Mouse (Mus musculus) erythroid progenitor cell, adult 5-6 weeks (primary cell): ENCODE results near the gene Amigo3. TPM values are rescaled to one million over a fixed set of nuclear protein-coding genes. Genes with fewer than 3 reads are reported as not detected.
A peak's percentile ranks its signal among the peaks of the same experiment; 100 is the strongest.

Experiments
- ATAC-seq: replicated peaks from 2 replicates; pipeline ENCODE4 v1.8.0; 2016; ENCODE audit warnings: moderate number of reproducible peaks, mild to moderate bottlenecking, moderate TSS enrichment, inconsistent platforms; ENCODE audit not compliant: poor library complexity, low FRiP score, severe bottlenecking
- total RNA-seq, 2 experiments: library from RNA; stranded (forward) in 1 of 2; stranded (reverse) in 1 of 2; fragments of 150-400 nt in 1 of 2; fragments of 186-747, 209-891 nt in 1 of 2; gene quantifications; 2 replicates each; pipeline versions ENCODE4 v1.2.3 to v1.2.4; 2015 to 2017; ENCODE audit warnings: low replicate concordance in 2 of 2

The Amigo3 gene
- total RNA-seq, 2 experiments from 2014 or later, result 1.1 TPM; not detected in 1

GRCm38 (mm10) chr9:108073141-108073930 is 20.4 kb downstream of the Amigo3 start:
- ATAC-seq, result no peak

GRCm38 (mm10) chr9:108080168-108080567 is 27.2 kb downstream of the Amigo3 start, which contains the start of gene Mst1:
Gene Mst1 (plus strand): TSS chr9:108080436.
- ATAC-seq, result peak; percentile 70

- ATAC-seq, result peak; percentile 5
Measured at GRCm38 (mm10) chr9:108082549-108082948, 29.6 kb downstream of the Amigo3 start.

DNA sequence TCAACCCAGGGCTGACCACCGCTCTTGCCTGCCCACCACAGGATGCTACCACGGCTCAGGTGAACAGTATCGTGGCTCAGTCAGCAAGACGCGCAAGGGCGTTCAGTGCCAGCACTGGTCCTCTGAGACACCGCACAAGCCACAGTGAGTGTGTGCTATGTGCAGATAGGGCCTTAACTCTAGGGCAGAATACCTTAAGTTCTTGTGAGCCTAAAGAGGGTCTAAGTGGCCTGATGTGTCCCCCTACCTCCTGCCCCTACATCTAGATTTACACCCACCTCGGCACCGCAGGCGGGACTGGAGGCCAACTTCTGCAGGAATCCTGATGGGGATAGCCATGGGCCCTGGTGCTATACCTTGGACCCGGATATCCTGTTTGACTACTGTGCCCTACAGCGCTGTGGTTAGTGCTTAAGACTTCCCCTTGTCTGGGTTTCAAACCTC is 30.1 kb downstream of the Amigo3 start, which contains the start of gene Rnf123:
TSS of gene Rnf123 (minus strand) at position 359 of the 444 bp plus-strand sequence.
- ATAC-seq, result peak; percentile 38

DNA sequence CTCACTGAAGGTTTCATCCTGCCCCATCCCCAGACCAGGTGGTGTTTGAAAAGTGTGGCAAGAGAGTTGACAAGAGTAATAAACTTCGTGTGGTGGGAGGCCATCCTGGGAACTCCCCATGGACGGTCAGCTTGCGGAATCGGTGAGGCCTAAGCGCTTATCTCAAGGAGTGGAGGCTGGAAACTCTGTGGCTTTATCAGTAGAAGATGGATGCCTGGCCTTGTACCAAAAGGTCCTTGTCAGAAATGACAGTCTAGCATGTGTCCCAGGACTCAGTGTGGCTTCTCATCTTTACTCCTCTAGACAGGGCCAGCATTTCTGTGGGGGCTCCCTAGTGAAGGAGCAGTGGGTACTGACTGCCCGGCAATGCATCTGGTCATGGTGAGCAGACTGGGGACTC is 30.6 kb downstream of the Amigo3 start:
- ATAC-seq, result peak; percentile 26

GRCm38 (mm10) chr9:108085261-108085660 is 32.3 kb downstream of the Amigo3 start:
- ATAC-seq, result no peak

DNA sequence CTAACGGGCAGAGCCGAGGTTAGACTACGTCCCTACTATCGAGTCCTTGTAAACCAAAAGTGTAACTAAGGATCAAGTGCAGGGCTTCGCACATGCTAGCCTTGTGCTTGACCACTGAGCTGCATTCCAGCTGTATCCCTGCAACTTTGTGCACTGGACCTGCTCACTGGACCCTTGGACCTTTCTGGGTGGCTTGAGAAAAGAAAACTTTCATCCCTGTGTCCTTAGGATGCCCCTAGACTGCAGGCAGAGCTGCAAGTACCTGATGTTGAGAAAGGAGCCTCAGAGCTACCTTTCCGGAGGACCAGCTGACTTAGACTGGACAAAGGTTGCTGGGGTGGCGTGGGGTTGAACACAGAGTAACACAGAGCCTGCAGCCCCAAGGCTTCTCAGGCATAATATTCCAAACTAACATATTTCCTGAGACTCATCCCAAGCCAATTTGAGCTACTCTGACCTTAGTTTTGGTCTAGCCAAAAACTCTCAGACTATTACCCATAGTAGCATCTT is 37.7 kb downstream of the Amigo3 start:
- no peak for ATAC-seq

- no peak for ATAC-seq
Measured at GRCm38 (mm10) chr9:108093586-108093985, 40.6 kb downstream of the Amigo3 start.

- ATAC-seq, result peak; percentile 70
Measured at GRCm38 (mm10) chr9:108094184-108094941, 41.4 kb downstream of the Amigo3 start, which contains the start of gene Apeh. Gene Apeh (minus strand): TSS chr9:108094606.

- peak; percentile 76 for ATAC-seq
Measured at GRCm38 (mm10) chr9:108094998-108095411, 42.0 kb downstream of the Amigo3 start.

DNA sequence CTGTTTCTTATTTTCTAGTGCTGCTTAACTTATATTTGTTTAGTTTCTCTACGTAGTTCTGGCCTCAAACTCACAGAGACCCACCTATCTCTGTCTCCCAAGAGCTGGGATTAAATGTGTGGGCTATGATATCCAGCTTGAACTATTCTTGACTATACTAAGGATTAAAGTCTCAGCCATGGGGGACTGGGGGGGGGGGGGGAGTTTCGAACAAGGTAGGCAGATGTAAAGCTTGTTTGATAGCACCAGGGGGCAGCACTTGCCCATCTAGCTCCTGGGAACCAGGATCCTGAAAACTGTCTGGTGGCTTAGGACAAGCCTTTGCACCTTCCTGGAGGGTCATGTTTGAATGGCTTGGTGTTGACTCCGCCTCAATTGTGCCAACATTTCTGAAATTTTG is 42.6 kb downstream of the Amigo3 start:
- peak; percentile 47 for ATAC-seq

- ATAC-seq, result peak; percentile 21; the same call in 1 of the 2 replicates
Measured at GRCm38 (mm10) chr9:108095949-108096712, 43.2 kb downstream of the Amigo3 start.

- ATAC-seq, result no peak
Measured at GRCm38 (mm10) chr9:108099619-108100018, 46.7 kb downstream of the Amigo3 start.

- ATAC-seq, result peak; percentile 37
Measured at GRCm38 (mm10) chr9:108104766-108105548, 52.0 kb downstream of the Amigo3 start.

Other genes with a start within 250 kb of the Amigo3 start
- 176 and 204 TPM in 2 replicates for gene Rbm6, start 179.9 kb upstream of the Amigo3 start, total RNA-seq (2015; ENCODE audit: low replicate concordance)
- 216 and 260 TPM in 2 replicates for gene Rbm6, start 179.9 kb upstream of the Amigo3 start, total RNA-seq (2017; ENCODE audit: low replicate concordance)
- gene Mon1a, start 165.0 kb upstream of the Amigo3 start, total RNA-seq (2015; ENCODE audit: low replicate concordance), result not detected in 2 replicates
- gene Mon1a, start 165.0 kb upstream of the Amigo3 start, total RNA-seq (2017; ENCODE audit: low replicate concordance), result 0.64 and 3.3 TPM in 2 replicates
- gene Mst1r, start 146.3 kb upstream of the Amigo3 start, total RNA-seq (2015; ENCODE audit: low replicate concordance), result not detected in 2 replicates
- gene Mst1r, start 146.3 kb upstream of the Amigo3 start, total RNA-seq (2017; ENCODE audit: low replicate concordance), result not detected in 2 replicates
- not detected in 2 replicates for gene Actl11, start 124.7 kb upstream of the Amigo3 start, total RNA-seq (2015; ENCODE audit: low replicate concordance)
- gene Actl11, start 124.7 kb upstream of the Amigo3 start, total RNA-seq (2017; ENCODE audit: low replicate concordance), result not detected in 2 replicates
- not detected in 2 replicates for gene Camkv, start 117.5 kb upstream of the Amigo3 start, total RNA-seq (2015; ENCODE audit: low replicate concordance)
- 0.13 TPM in 1 of 2 replicates, not detected in the other for gene Camkv, start 117.5 kb upstream of the Amigo3 start, total RNA-seq (2017; ENCODE audit: low replicate concordance)
- gene Traip, start 103.0 kb upstream of the Amigo3 start, total RNA-seq (2015; ENCODE audit: low replicate concordance), result 12.6 and 19.3 TPM in 2 replicates
- gene Traip, start 103.0 kb upstream of the Amigo3 start, total RNA-seq (2017; ENCODE audit: low replicate concordance), result 50.4 and 51.5 TPM in 2 replicates
- gene Uba7, start 77.7 kb upstream of the Amigo3 start, total RNA-seq (2015; ENCODE audit: low replicate concordance), result 365 and 400 TPM in 2 replicates
- gene Uba7, start 77.7 kb upstream of the Amigo3 start, total RNA-seq (2017; ENCODE audit: low replicate concordance), result 262 and 332 TPM in 2 replicates
- gene Gm20661, start 70.1 kb upstream of the Amigo3 start, total RNA-seq (2015; ENCODE audit: low replicate concordance), result 1.1 TPM in 1 of 2 replicates, not detected in the other
- gene Gm20661, start 70.1 kb upstream of the Amigo3 start, total RNA-seq (2017; ENCODE audit: low replicate concordance), result 0.64 and 4.2 TPM in 2 replicates
- 26.0 and 44.3 TPM in 2 replicates for gene Inka1, start 67.3 kb upstream of the Amigo3 start, total RNA-seq (2015; ENCODE audit: low replicate concordance)
- 34.4 and 43.8 TPM in 2 replicates for gene Inka1, start 67.3 kb upstream of the Amigo3 start, total RNA-seq (2017; ENCODE audit: low replicate concordance)
- 14.8 TPM in 1 of 2 replicates, not detected in the other for gene Cdhr4, start 60.7 kb upstream of the Amigo3 start, total RNA-seq (2015; ENCODE audit: low replicate concordance)
- gene Cdhr4, start 60.7 kb upstream of the Amigo3 start, total RNA-seq (2017; ENCODE audit: low replicate concordance), result 13.3 TPM in 1 of 2 replicates, not detected in the other
- gene Gm20662, start 56.8 kb upstream of the Amigo3 start, total RNA-seq (2015; ENCODE audit: low replicate concordance), result not detected in 2 replicates
- not detected in 2 replicates for gene Gm20662, start 56.8 kb upstream of the Amigo3 start, total RNA-seq (2017; ENCODE audit: low replicate concordance)
- gene Ip6k1, start 50.7 kb upstream of the Amigo3 start, total RNA-seq (2015; ENCODE audit: low replicate concordance), result 46.5 and 62.5 TPM in 2 replicates
- gene Ip6k1, start 50.7 kb upstream of the Amigo3 start, total RNA-seq (2017; ENCODE audit: low replicate concordance), result 71.1 and 159 TPM in 2 replicates
- 5.8 and 5.9 TPM in 2 replicates for gene Gmppb, start 3.9 kb upstream of the Amigo3 start, total RNA-seq (2015; ENCODE audit: low replicate concordance)
- gene Gmppb, start 3.9 kb upstream of the Amigo3 start, total RNA-seq (2017; ENCODE audit: low replicate concordance), result 6.4 and 13.9 TPM in 2 replicates
- 22.0 and 63.3 TPM in 2 replicates for gene Mst1, start 27.3 kb downstream of the Amigo3 start, total RNA-seq (2015; ENCODE audit: low replicate concordance)
- gene Mst1, start 27.3 kb downstream of the Amigo3 start, total RNA-seq (2017; ENCODE audit: low replicate concordance), result 7.7 and 14.1 TPM in 2 replicates
- gene Rnf123, start 30.2 kb downstream of the Amigo3 start, total RNA-seq (2015; ENCODE audit: low replicate concordance), result 1,337 and 1,464 TPM in 2 replicates
- gene Rnf123, start 30.2 kb downstream of the Amigo3 start, total RNA-seq (2017; ENCODE audit: low replicate concordance), result 890 and 970 TPM in 2 replicates
- 265 and 389 TPM in 2 replicates for gene Apeh, start 41.4 kb downstream of the Amigo3 start, total RNA-seq (2015; ENCODE audit: low replicate concordance)
- gene Apeh, start 41.4 kb downstream of the Amigo3 start, total RNA-seq (2017; ENCODE audit: low replicate concordance), result 454 and 497 TPM in 2 replicates
- gene Bsn, start 137.2 kb downstream of the Amigo3 start, total RNA-seq (2015; ENCODE audit: low replicate concordance), result under 0.01 and 0.42 TPM in 2 replicates
- gene Bsn, start 137.2 kb downstream of the Amigo3 start, total RNA-seq (2017; ENCODE audit: low replicate concordance), result 1.5 TPM in 1 of 2 replicates, not detected in the other
- gene Dag1, start 210.8 kb downstream of the Amigo3 start, total RNA-seq (2015; ENCODE audit: low replicate concordance), result 11.2 and 14.3 TPM in 2 replicates
- gene Dag1, start 210.8 kb downstream of the Amigo3 start, total RNA-seq (2017; ENCODE audit: low replicate concordance), result 5.4 and 6.3 TPM in 2 replicates
- gene Nicn1, start 237.3 kb downstream of the Amigo3 start, total RNA-seq (2015; ENCODE audit: low replicate concordance), result not detected in 2 replicates
- gene Nicn1, start 237.3 kb downstream of the Amigo3 start, total RNA-seq (2017; ENCODE audit: low replicate concordance), result 0.64 and 0.91 TPM in 2 replicates
- not detected in 2 replicates for gene Amt, start 243.7 kb downstream of the Amigo3 start, total RNA-seq (2015; ENCODE audit: low replicate concordance)
- gene Amt, start 243.7 kb downstream of the Amigo3 start, total RNA-seq (2017; ENCODE audit: low replicate concordance), result not detected in 2 replicates